Mouse (Mus musculus) gastrocnemius, adult 8-10 months (tissue): ENCODE data around the gene Slc25a31. TPM values are rescaled to one million over a fixed set of nuclear protein-coding genes. Genes with fewer than 3 reads are reported as not detected.

Experiments used
- DNase-seq, 2 experiments: peaks; one replicate each; pipeline ENCODE4 v3.0.0; 2022; ENCODE audit warnings: low spot score in 2 of 2
- total RNA-seq, 4 experiments: library from RNA; stranded (reverse); gene quantifications; 2 replicates each; pipeline ENCODE4 v1.2.4; 2022

The Slc25a31 gene
- total RNA-seq = not detected

GRCm38 (mm10) chr3:40708655-40709054 lies at the start of gene Slc25a31:
Gene Slc25a31 (plus strand): TSS chr3:40708855.
- DNase-seq = no peak

GRCm38 (mm10) chr3:40660231-40660630 lies 48.4 kb upstream of the Slc25a31 start:
- no peak for DNase-seq

GRCm38 (mm10) chr3:40666109-40666508 lies 42.5 kb upstream of the Slc25a31 start:
- DNase-seq = peak in 1 of 2 experiments; percentile 20

GRCm38 (mm10) chr3:40666861-40667719 lies 41.6 kb upstream of the Slc25a31 start:
- no peak for DNase-seq

GRCm38 (mm10) chr3:40668889-40669288 lies 39.8 kb upstream of the Slc25a31 start:
- no peak for DNase-seq

GRCm38 (mm10) chr3:40669395-40669794 lies 39.3 kb upstream of the Slc25a31 start:
- no peak for DNase-seq

GRCm38 (mm10) chr3:40673515-40673914 lies 35.1 kb upstream of the Slc25a31 start:
- no peak for DNase-seq

GRCm38 (mm10) chr3:40674873-40675405 lies 33.7 kb upstream of the Slc25a31 start:
- DNase-seq = no peak

- DNase-seq = no peak
These were observed 29.8 kb upstream of the Slc25a31 start for GRCm38 (mm10) chr3:40678856-40679255.

GRCm38 (mm10) chr3:40682404-40682803 lies 26.3 kb upstream of the Slc25a31 start:
- DNase-seq = peak in 1 of 2 experiments; percentile 12

- no peak for DNase-seq
These were observed 25.5 kb upstream of the Slc25a31 start for GRCm38 (mm10) chr3:40683171-40683570.

- DNase-seq = no peak
These were observed 22.7 kb upstream of the Slc25a31 start for GRCm38 (mm10) chr3:40685855-40686515.

GRCm38 (mm10) chr3:40686836-40687235 lies 21.8 kb upstream of the Slc25a31 start:
- no peak for DNase-seq

- DNase-seq = no peak
These were observed 21.1 kb upstream of the Slc25a31 start for GRCm38 (mm10) chr3:40687588-40687987.

- no peak for DNase-seq
These were observed 17.1 kb upstream of the Slc25a31 start for GRCm38 (mm10) chr3:40691566-40691965.

- no peak for DNase-seq
These were observed 15.2 kb upstream of the Slc25a31 start for GRCm38 (mm10) chr3:40693435-40693834.

- DNase-seq = no peak
These were observed 14.7 kb upstream of the Slc25a31 start for GRCm38 (mm10) chr3:40693960-40694359.

- DNase-seq = no peak
These were observed 14.2 kb upstream of the Slc25a31 start for GRCm38 (mm10) chr3:40694438-40694837.

- no peak for DNase-seq
These were observed 13.5 kb upstream of the Slc25a31 start for GRCm38 (mm10) chr3:40695162-40695561.

GRCm38 (mm10) chr3:40698834-40699233 lies 9.8 kb upstream of the Slc25a31 start:
- DNase-seq = no peak

- DNase-seq = no peak
These were observed 3.7 kb upstream of the Slc25a31 start for GRCm38 (mm10) chr3:40704816-40705430.

GRCm38 (mm10) chr3:40716056-40716455 lies 7.4 kb downstream of the Slc25a31 start:
- no peak for DNase-seq
